Mouse (Mus musculus): ENCODE results near the gene Slc9b1. TPM values are rescaled to one million over a fixed set of nuclear protein-coding genes. Genes with fewer than 3 reads are reported as not detected.

Gene Slc9b1
- polyA plus RNA-seq, 1 experiment from 2014 or later = 0.57 TPM

DNA sequence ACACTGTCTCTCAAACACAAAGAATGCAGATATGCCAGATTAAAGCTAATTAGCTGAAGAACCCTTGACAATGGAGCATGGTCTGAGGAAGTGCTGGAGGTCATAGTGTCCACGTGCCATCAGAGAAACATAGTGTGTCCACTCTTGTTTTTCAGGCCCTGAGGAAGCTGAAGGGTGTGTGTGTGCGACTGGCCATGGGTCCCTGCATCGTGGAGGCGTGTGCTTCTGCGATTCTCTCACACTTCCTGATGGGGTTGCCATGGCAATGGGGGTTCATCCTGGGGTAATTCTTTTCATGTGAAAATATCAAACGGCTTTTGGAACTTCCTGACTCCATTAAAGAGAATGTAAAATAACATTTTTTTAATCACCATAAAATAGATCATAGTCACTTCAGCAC lies 23.5 kb upstream of the Slc9b1 start:
- Histone ChIP-seq H3K9ac (no peak overlapping the region), H3K27me3 (no peaks in the 10 kb centered on the region), H3K27ac (no peak overlapping the region), H3K4me2 (no peak overlapping the region), H3K9me3 (no peaks in the 10 kb centered on the region), H3K36me3 (no peaks in the 10 kb centered on the region), H3K4me3 (no peak overlapping the region), H3K4me1 (no peaks in the 10 kb centered on the region)
- no peak for ATAC-seq (ENCODE audit: borderline replicate concordance, extremely low read depth, low FRiP score, low TSS enrichment)
- 37% methylated on average over 6 of the region's 6 CpGs for WGBS

DNA sequence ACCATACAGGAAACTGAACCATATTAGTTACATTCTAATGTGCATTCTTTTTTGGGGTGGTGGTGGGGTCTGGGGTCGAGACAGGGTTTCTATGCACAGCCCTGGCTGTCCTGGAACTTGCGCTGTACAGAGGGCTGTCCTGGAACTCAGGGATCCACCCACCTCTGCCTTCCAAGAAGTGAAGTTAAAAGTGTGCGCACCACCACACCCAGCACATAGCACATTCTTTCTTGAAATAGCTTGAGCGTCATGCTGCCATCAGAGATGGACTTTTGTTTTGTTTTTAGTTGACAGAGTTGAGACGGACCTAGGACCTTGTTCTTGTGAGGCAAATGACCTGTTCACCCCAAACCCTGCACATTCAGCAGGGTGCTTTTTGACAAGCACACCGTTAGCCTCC lies 20.7 kb upstream of the Slc9b1 start:
- WGBS = 67% methylated on average over 6 of the region's 6 CpGs
- Histone ChIP-seq H3K9ac (no peak overlapping the region), H3K4me3 (no peak overlapping the region), H3K4me2 (no peak overlapping the region), H3K4me1 (no peaks in the 10 kb centered on the region), H3K9me3 (no peaks in the 10 kb centered on the region), H3K27me3 (no peaks in the 10 kb centered on the region), H3K36me3 (no peaks in the 10 kb centered on the region), H3K27ac (no peak overlapping the region)
- no peak for ATAC-seq (ENCODE audit: borderline replicate concordance, extremely low read depth, low FRiP score, low TSS enrichment)

- WGBS = 56% methylated on average over 2 of the region's 2 CpGs
- Histone ChIP-seq H3K27me3 (no peaks in the 10 kb centered on the region), H3K4me1 (no peaks in the 10 kb centered on the region), H3K4me3 (no peak overlapping the region), H3K36me3 (no peaks in the 10 kb centered on the region), H3K9ac (no peak overlapping the region), H3K4me2 (no peak overlapping the region), H3K27ac (no peak overlapping the region), H3K9me3 (no peaks in the 10 kb centered on the region)
- ATAC-seq (ENCODE audit: borderline replicate concordance, extremely low read depth, low FRiP score, low TSS enrichment) = no peak
Measured at GRCm38 (mm10) chr3:135327601-135328000, 20.2 kb upstream of the Slc9b1 start.

DNA sequence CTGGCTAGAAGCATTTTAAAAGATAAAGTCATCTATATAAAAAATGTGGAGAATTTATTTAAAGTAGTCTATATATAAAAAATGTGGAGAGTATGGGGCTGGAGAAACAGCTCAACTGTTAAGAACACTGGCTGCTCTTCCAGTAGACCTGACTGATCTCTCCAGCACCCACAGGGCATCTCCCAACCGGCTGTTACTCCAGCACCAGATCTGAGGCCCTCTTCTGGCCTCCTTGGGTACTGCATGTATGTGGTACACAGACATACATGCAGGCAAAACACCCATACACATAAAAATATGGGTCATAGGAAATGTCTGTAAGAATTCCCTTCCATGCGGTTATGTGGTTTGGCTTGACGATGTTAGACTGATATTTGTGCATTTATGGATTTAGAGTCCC lies 19.3 kb upstream of the Slc9b1 start:
- Histone ChIP-seq H3K27me3 (no peaks in the 10 kb centered on the region), H3K4me1 (no peaks in the 10 kb centered on the region), H3K4me3 (no peak overlapping the region), H3K36me3 (no peaks in the 10 kb centered on the region), H3K9me3 (no peaks in the 10 kb centered on the region), H3K9ac (no peak overlapping the region), H3K27ac (no peak overlapping the region), H3K4me2 (no peak overlapping the region)
- 44% methylated on average over 3 of the region's 3 CpGs for WGBS
- no peak for ATAC-seq (ENCODE audit: borderline replicate concordance, extremely low read depth, low FRiP score, low TSS enrichment)

DNA sequence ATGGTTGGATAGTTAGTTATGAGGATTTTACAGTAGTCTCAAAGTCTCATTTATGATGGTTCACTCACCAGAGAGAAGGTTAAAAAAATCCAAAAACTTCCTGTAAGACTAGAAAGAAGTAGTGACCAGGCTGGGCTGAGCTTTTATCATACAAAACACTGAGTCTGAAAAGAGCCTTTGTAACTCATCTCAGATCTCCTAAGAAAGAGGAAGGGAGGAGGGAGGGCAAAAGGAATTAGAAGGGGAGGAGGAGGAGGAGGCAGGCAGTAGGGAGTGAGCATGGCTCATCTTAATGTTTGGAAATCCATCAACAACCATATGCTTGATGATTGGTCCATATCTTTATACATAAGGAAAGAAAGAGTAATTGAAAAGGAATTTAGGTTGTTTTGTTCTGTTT lies 15.1 kb upstream of the Slc9b1 start:
- Histone ChIP-seq H3K27ac (no peak overlapping the region), H3K9me3 (no peaks in the 10 kb centered on the region), H3K36me3 (no peaks in the 10 kb centered on the region), H3K4me2 (no peak overlapping the region), H3K4me3 (no peak overlapping the region), H3K9ac (no peak overlapping the region), H3K27me3 (no peaks in the 10 kb centered on the region), H3K4me1 (no peaks in the 10 kb centered on the region)
- no peak for ATAC-seq (ENCODE audit: borderline replicate concordance, extremely low read depth, low FRiP score, low TSS enrichment)

DNA sequence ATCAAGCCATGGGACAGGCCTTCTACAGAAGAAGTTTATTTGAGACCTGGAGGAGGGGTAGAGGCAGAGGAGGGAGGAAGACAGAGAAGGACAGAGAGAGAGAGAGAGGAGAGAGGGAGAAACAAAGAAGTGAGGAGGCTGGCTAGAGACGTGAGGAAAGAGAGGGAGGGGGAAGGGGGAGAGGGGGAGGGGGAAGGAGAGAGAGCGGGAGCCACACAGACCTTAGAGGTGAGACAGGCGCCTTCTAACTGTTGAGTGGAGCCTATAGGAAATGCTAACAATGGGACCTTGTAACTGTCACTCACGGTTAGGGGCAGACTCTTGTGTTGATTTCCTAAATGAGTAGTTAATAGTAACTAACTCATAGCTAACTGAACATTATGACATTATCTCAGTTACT lies 14.1 kb upstream of the Slc9b1 start:
- no peak overlapping the region for H3K27ac ChIP-seq
- 40% methylated on average over 4 of the region's 4 CpGs for WGBS
- no peaks in the 10 kb centered on the region for H3K4me1 ChIP-seq
- H3K4me2 ChIP-seq = no peak overlapping the region
- H3K4me3 ChIP-seq = no peak overlapping the region
- H3K9me3 ChIP-seq = no peaks in the 10 kb centered on the region
- ATAC-seq (ENCODE audit: borderline replicate concordance, extremely low read depth, low FRiP score, low TSS enrichment) = no peak
- H3K27me3 ChIP-seq = no peaks in the 10 kb centered on the region
- no peaks in the 10 kb centered on the region for H3K36me3 ChIP-seq
- no peak overlapping the region for H3K9ac ChIP-seq

DNA sequence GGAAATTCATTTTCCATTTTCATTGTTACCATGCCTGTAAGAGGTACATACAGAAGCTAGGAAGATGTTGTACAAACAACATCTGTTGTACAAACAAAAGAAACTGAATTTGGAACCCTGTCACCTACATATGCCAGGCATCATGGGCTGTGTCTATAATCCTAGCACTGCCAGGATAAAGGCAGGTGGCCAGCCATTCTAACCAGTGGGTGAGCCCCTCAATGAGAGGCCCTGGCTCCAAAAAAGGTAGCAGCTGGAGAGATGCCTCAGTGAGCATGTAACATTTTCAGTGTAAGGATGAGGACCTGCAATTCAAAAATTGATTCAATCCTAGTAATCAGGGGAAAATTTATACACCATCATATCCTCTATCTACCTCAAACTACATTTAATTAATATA lies 1.2 kb downstream of the Slc9b1 start:
- H3K27ac ChIP-seq = no peak overlapping the region
- H3K27me3 ChIP-seq = no peaks in the 10 kb centered on the region
- no peaks in the 10 kb centered on the region for H3K9me3 ChIP-seq
- no peak overlapping the region for H3K9ac ChIP-seq
- H3K4me1 ChIP-seq = no peaks in the 10 kb centered on the region
- H3K36me3 ChIP-seq = no peaks in the 10 kb centered on the region
- ATAC-seq (ENCODE audit: borderline replicate concordance, extremely low read depth, low FRiP score, low TSS enrichment) = no peak
- H3K4me3 ChIP-seq = no peak overlapping the region
- H3K4me2 ChIP-seq = no peak overlapping the region

DNA sequence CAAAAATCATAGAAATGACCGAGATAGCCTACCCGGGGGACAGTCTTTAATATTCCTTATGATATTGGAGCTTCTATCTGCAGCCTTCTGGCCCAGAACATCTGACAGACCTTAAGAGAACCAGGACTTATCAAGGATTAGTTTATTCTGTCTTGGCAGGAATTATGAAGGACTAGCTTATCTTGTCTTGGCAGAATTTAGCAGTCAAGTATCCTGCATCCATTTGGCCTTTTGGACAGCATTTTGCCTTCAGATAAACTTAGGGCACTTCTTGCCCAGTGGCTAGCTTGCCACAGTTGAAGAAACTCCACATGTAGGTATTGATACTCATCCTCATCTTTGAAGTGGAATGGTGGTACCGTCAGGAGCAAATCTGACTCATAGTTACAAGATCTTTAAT lies 4.0 kb downstream of the Slc9b1 start:
- Histone ChIP-seq H3K4me1 (no peaks in the 10 kb centered on the region), H3K27ac (no peak overlapping the region), H3K9me3 (no peaks in the 10 kb centered on the region), H3K4me2 (no peak overlapping the region), H3K4me3 (no peak overlapping the region), H3K9ac (no peak overlapping the region), H3K36me3 (no peaks in the 10 kb centered on the region), H3K27me3 (no peaks in the 10 kb centered on the region)
- 90% methylated on average over 3 of the region's 3 CpGs for WGBS
- no peak for ATAC-seq (ENCODE audit: borderline replicate concordance, extremely low read depth, low FRiP score, low TSS enrichment)

- Histone ChIP-seq H3K9ac (no peak overlapping the region), H3K27ac (no peak overlapping the region), H3K4me2 (no peak overlapping the region), H3K4me3 (no peak overlapping the region), H3K27me3 (no peaks in the 10 kb centered on the region), H3K36me3 (no peaks in the 10 kb centered on the region), H3K4me1 (no peaks in the 10 kb centered on the region), H3K9me3 (no peaks in the 10 kb centered on the region)
- ATAC-seq (ENCODE audit: borderline replicate concordance, extremely low read depth, low FRiP score, low TSS enrichment) = no peak
- 76% methylated on average over 4 of the region's 4 CpGs for WGBS
Measured at GRCm38 (mm10) chr3:135357394-135357793, 9.6 kb downstream of the Slc9b1 start.

DNA sequence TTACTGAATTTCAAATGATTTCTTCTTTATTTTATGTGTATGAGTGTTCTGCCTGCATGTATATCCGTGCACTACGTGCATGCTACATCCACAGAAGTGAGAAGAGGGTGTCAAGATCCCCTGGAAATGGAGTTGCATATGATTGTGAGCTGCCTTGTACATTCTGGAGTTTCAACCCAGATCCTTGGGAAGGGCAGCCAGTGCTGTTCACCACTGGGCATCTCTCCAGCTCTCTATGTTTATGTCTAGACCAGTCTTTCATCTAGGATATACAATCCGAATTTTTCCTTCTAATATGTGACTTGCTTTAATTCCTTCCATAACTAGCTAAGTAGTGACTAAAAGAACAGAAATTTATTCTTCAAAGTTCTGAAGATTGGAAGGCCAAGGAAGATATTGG lies 28.0 kb downstream of the Slc9b1 start:
- H3K27ac ChIP-seq = no peak overlapping the region
- H3K9ac ChIP-seq = no peak overlapping the region
- no peak overlapping the region for H3K4me3 ChIP-seq
- H3K4me2 ChIP-seq = no peak overlapping the region
- no peaks in the 10 kb centered on the region for H3K9me3 ChIP-seq
- H3K4me1 ChIP-seq = no peaks in the 10 kb centered on the region
- WGBS = 58% methylated on average over 3 of the region's 3 CpGs
- no peaks in the 10 kb centered on the region for H3K27me3 ChIP-seq
- H3K36me3 ChIP-seq = no peaks in the 10 kb centered on the region
- ATAC-seq (ENCODE audit: borderline replicate concordance, extremely low read depth, low FRiP score, low TSS enrichment) = peak; percentile 70; the same call in 1 of the 2 replicates

DNA sequence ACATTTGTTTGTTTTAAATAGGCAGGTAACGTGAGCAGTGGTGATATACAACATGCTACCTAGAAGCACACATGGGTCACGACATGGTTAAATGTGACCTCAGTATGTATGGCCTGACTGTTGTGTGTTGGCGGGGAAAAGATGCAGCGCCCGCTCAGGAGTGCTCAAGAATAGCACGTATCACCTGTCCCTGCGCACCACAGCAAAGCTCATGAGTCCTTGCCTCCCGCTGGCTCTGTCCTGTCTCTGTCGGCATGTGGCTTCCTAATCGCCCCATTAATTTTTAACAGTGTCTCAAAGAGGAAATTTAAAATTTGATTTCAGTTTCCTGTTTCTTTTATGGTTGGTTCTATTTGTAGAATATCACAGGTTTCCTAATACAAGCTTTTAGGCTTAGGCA lies 29.6 kb downstream of the Slc9b1 start:
- Histone ChIP-seq H3K9ac (no peak overlapping the region), H3K27me3 (no peaks in the 10 kb centered on the region), H3K4me2 (no peak overlapping the region), H3K27ac (no peak overlapping the region), H3K4me3 (no peak overlapping the region), H3K36me3 (no peaks in the 10 kb centered on the region), H3K4me1 (no peaks in the 10 kb centered on the region), H3K9me3 (no peaks in the 10 kb centered on the region)
- 77% methylated on average over 10 of the region's 10 CpGs for WGBS
- ATAC-seq (ENCODE audit: borderline replicate concordance, extremely low read depth, low FRiP score, low TSS enrichment) = no peak

DNA sequence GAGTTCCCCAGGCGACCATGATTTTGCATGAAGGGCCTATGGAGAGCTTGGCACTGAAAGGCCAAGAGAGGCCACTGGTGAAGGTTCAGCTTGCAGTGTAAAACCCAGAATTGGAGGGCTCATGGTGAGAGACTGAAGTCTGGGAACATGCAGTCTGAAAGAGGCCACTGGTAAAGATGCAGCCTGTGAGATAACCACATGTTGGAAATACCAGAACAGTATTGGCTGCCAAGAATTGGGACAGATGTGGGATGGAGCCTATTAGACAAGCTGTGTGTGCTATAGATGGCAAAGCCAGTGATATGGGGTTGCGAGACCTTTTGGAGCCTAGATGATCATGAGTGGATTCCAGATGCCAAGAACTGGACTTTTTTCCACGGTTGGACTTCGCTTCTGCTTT lies 32.0 kb downstream of the Slc9b1 start:
- Histone ChIP-seq H3K4me3 (no peak overlapping the region), H3K9me3 (no peaks in the 10 kb centered on the region), H3K27ac (no peak overlapping the region), H3K4me2 (no peak overlapping the region), H3K27me3 (no peaks in the 10 kb centered on the region), H3K9ac (no peak overlapping the region), H3K4me1 (no peaks in the 10 kb centered on the region), H3K36me3 (no peaks in the 10 kb centered on the region)
- no peak for ATAC-seq (ENCODE audit: borderline replicate concordance, extremely low read depth, low FRiP score, low TSS enrichment)
- WGBS = 89% methylated on average over 4 of the region's 4 CpGs

DNA sequence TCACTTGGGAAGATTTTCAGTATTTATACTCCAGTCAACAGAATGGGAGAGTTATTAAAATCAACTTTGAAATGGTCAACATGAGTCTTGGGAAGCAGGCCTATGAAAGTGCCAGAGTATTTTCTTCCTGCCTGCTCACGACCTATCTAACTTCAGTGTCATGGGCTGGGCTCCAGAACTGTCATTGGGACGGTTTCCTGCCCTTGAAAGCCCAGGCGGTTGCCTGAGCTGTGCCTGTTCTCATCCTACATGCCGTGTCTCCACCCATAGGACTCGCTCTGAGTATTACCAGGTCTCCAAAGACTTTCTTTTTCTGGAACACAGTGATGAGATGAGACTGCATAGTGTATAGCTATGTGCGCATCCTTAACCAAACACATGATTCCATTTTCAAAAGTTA lies 45.4 kb downstream of the Slc9b1 start:
- Histone ChIP-seq H3K9me3 (no peaks in the 10 kb centered on the region), H3K36me3 (no peaks in the 10 kb centered on the region), H3K4me3 (no peak overlapping the region), H3K4me1 (no peaks in the 10 kb centered on the region), H3K27ac (no peak overlapping the region), H3K4me2 (no peak overlapping the region), H3K9ac (no peak overlapping the region), H3K27me3 (no peaks in the 10 kb centered on the region)
- ATAC-seq (ENCODE audit: borderline replicate concordance, extremely low read depth, low FRiP score, low TSS enrichment) = no peak
- 61% methylated on average over 6 of the region's 6 CpGs for WGBS

Data from lung, embryonic 15.5 days (tissue).